Mouse (Mus musculus): ENCODE results near the gene Mthfsd.

Gene Mthfsd

GRCm38 (mm10) chr8:121121704-121122103 is 13.5 kb upstream of the Mthfsd start:
- no peak for DNase-seq

GRCm38 (mm10) chr8:121120456-121121419 is 12.5 kb upstream of the Mthfsd start:
- DNase-seq: no peak

- no peak for DNase-seq
Measured at GRCm38 (mm10) chr8:121119635-121120455, 11.7 kb upstream of the Mthfsd start.

GRCm38 (mm10) chr8:121118634-121119420 is 10.6 kb upstream of the Mthfsd start:
- no peak for DNase-seq

- DNase-seq: no peak
Measured at GRCm38 (mm10) chr8:121117906-121118305, 9.7 kb upstream of the Mthfsd start.

GRCm38 (mm10) chr8:121117186-121117651 is 9.0 kb upstream of the Mthfsd start:
- DNase-seq: no peak

- no peak for DNase-seq
Measured at GRCm38 (mm10) chr8:121116591-121117185, 8.5 kb upstream of the Mthfsd start.

GRCm38 (mm10) chr8:121115948-121116347 is 7.8 kb upstream of the Mthfsd start, which contains the start of gene Foxc2:
Gene Foxc2, plus strand, starts transcription at chr8:121116171.
- no peak for DNase-seq

- no peak for DNase-seq
Measured at GRCm38 (mm10) chr8:121115136-121115535, 6.9 kb upstream of the Mthfsd start.

- DNase-seq: peak; percentile 96
Measured at GRCm38 (mm10) chr8:121113261-121113660, 5.1 kb upstream of the Mthfsd start.

- DNase-seq: no peak
Measured at GRCm38 (mm10) chr8:121111145-121111907, 3.1 kb upstream of the Mthfsd start.

- DNase-seq: no peak
Measured at GRCm38 (mm10) chr8:121108657-121109056, 465 bp upstream of the Mthfsd start.

GRCm38 (mm10) chr8:121104049-121104818 is 4.0 kb downstream of the Mthfsd start:
- DNase-seq: peak; percentile 61

GRCm38 (mm10) chr8:121093496-121093895 is 14.7 kb downstream of the Mthfsd start:
- no peak for DNase-seq

- peak; percentile 54 for DNase-seq
Measured at GRCm38 (mm10) chr8:121092627-121093026, 15.6 kb downstream of the Mthfsd start.

- no peak for DNase-seq
Measured at GRCm38 (mm10) chr8:121092141-121092540, 16.1 kb downstream of the Mthfsd start.

GRCm38 (mm10) chr8:121090716-121091115 is 17.5 kb downstream of the Mthfsd start:
- DNase-seq: no peak

GRCm38 (mm10) chr8:121089631-121090380 is 18.4 kb downstream of the Mthfsd start:
- DNase-seq: no peak

- no peak for DNase-seq
Measured at GRCm38 (mm10) chr8:121088871-121089630, 19.1 kb downstream of the Mthfsd start.
